Mouse (Mus musculus) kidney, adult 2 months (tissue): ENCODE data around the gene Higd1a.

Source experiments
- CTCF ChIP-seq: fragments of 200-500 bp; conservative IDR thresholded peaks from 2 replicates; pipeline ENCODE4 v1.5.1; 2011; ENCODE audit warnings: low read depth, mild to moderate bottlenecking, control low read depth, low read length, moderate library complexity, mixed read lengths; ENCODE audit not compliant: insufficient read depth, insufficient read length
- POLR2A ChIP-seq: fragments of 200-500 bp; IDR thresholded peaks from one replicate; pipeline ENCODE4 v1.6.1; 2011; ENCODE audit warnings: low read depth, low read length, control low read depth

GRCm38 (mm10) chr9:121904319-121904718 is 46.2 kb upstream of the Higd1a start:
- TF ChIP-seq CTCF, result no peak
- no peak for TF ChIP-seq POLR2A
